Mouse (Mus musculus): Measurements from ENCODE around the gene Nos1ap. TPM values are rescaled to one million over a fixed set of nuclear protein-coding genes. Genes with fewer than 3 reads are reported as not detected.

The Nos1ap gene
- polyA plus RNA-seq, 1 experiment: 50.1 TPM

DNA sequence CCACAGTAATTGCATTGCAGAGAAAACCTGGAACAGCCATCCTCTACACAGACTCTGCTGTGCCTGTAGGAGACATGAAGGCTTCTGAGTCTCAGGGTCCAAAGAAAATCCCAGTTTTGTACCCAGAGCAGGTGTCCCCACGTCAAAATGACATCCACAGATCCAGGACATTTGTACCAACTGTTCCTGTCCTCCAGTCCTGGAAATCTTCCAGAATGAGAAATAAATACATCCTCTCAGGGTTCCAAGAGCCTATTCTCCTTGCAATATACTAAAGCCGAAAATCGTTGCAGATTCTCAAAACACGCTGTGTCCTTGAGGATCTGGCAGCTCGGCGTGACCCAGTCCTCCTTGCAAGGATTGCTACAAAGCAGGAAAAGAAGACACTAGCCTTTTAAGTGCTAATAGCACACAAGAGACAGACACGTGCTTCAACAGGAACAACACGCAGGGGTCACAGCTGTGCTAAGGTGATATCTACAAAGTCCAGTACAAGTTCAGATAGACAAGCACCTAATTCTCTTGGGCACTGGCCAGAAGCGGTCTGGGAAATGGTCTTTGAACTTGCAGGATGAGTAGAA is 51.1 kb downstream of the Nos1ap start:
- H3K4me1 ChIP-seq (ENCODE audit: control insufficient read depth, insufficient read depth, low read length): peaks cover 19% of the 10 kb centered on the region
- WGBS: 23% methylated on average over 9 of the region's 9 CpGs
- peak; percentile 49 to 78 for DNase-seq
- TF ChIP-seq CTCF (IDR thresholded peaks at IDR 0.05; ENCODE audit: borderline replicate concordance, insufficient read depth, low read depth, low read length) (no peak), POLR2A (IDR thresholded peaks at IDR 0.05; ENCODE audit: borderline replicate concordance, insufficient read depth, low read length) (no peak)
- peak overlapping the region; percentile 24; the same call in 1 of the 2 replicates for H3K27ac ChIP-seq (ENCODE audit: insufficient read depth, low read length)
- no peak overlapping the region for H3K4me3 ChIP-seq (replicated peaks; ENCODE audit: insufficient read depth, low read depth, low read length)
- H3K27me3 ChIP-seq (ENCODE audit: control insufficient read depth, insufficient read depth, low read length): no peaks in the 10 kb centered on the region

DNA sequence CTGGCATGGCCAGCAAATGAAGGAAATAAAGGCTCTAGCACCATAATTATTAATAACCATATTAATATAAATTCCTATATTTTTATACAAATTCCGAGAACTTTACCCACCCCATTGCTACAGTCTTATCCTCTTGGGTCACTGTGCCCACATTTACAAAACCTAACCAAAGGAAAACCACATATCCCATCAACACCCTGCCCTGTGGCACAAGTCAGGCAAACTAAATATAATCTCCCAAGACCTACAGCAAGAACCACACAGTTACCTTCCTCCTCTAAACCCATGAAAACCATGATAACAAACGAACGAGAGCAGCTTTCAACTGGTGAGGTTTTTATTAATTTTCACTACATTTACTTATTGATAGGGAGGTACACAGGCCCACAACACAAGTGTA is 53.3 kb downstream of the Nos1ap start:
- TF ChIP-seq CTCF (IDR thresholded peaks at IDR 0.05; ENCODE audit: borderline replicate concordance, insufficient read depth, low read depth, low read length): no peak
- no peak for TF ChIP-seq POLR2A (IDR thresholded peaks at IDR 0.05; ENCODE audit: borderline replicate concordance, insufficient read depth, low read length)
- WGBS: 97% methylated on average over 3 of the region's 3 CpGs
- DNase-seq: no peak

DNA sequence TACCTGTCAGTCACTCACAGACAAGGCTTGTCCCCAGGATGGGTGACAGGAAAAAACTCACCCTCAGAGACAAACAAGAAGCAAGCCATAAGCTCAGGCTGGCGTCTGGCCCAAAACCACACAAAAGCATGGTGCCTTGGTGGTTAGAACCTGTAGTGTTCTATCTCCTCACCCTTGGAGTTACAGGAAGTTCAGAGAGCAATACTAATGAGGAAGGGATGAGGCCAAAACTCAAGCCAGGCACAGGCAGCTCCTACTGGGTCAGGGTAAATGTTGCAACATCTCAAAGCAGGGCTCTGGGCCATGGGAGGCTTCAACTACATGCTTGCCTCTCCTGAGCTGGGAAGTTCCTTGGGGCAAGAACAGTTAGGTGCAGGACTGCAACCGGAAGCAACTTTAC is 54.4 kb downstream of the Nos1ap start:
- no peak for TF ChIP-seq CTCF (IDR thresholded peaks at IDR 0.05; ENCODE audit: borderline replicate concordance, insufficient read depth, low read depth, low read length)
- no peak for TF ChIP-seq POLR2A (IDR thresholded peaks at IDR 0.05; ENCODE audit: borderline replicate concordance, insufficient read depth, low read length)
- H3K27me3 ChIP-seq (ENCODE audit: control insufficient read depth, insufficient read depth, low read length): no peaks in the 10 kb centered on the region
- H3K4me3 ChIP-seq (replicated peaks; ENCODE audit: insufficient read depth, low read depth, low read length): no peak overlapping the region
- peaks cover 25% of the 10 kb centered on the region for H3K4me1 ChIP-seq (ENCODE audit: control insufficient read depth, insufficient read depth, low read length)
- no peak overlapping the region; the same call in 1 of the 2 replicates for H3K27ac ChIP-seq (ENCODE audit: insufficient read depth, low read length)
- no peak for DNase-seq
- 87% methylated on average over 2 of the region's 2 CpGs for WGBS

More for the DNA sequence above, 53.3 kb downstream of the Nos1ap start:
- no peak overlapping the region for H3K27ac ChIP-seq (ENCODE audit: insufficient read depth, low read length)
- peaks cover 23% of the 10 kb centered on the region for H3K4me1 ChIP-seq (ENCODE audit: control insufficient read depth, insufficient read depth, low read length)
- H3K27me3 ChIP-seq (ENCODE audit: control insufficient read depth, insufficient read depth, low read length): no peaks in the 10 kb centered on the region
- no peak overlapping the region for H3K4me3 ChIP-seq (replicated peaks; ENCODE audit: insufficient read depth, low read depth, low read length)

DNA sequence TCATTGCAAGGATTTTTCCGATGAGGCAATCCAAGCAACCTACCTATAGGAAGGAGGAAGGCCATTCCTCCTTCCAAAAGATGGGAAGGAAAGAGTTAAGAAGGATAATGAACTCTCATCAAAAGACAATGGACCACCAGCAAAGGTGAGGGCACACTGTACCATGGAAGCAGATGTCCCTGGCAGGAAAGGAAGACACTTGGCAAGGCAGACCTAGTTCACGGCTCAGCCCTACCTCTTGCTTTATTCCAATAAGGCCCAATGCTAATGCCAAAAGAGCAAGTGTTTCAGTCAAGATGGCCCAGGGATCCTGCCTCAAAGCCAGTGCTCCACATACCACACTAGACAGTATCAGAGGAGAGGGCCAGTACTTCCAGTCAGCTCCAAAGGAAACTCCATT is 58.4 kb downstream of the Nos1ap start:
- Histone ChIP-seq H3K27ac (ENCODE audit: insufficient read depth, low read length) (no peak overlapping the region), H3K4me1 (ENCODE audit: control insufficient read depth, insufficient read depth, low read length) (peaks cover 6% of the 10 kb centered on the region; the same call in 1 of the 2 replicates), H3K4me3 (replicated peaks; ENCODE audit: insufficient read depth, low read depth, low read length) (no peak overlapping the region), H3K27me3 (ENCODE audit: control insufficient read depth, insufficient read depth, low read length) (no peaks in the 10 kb centered on the region)
- WGBS: 50% methylated on average over 2 of the region's 2 CpGs
- no peak for TF ChIP-seq CTCF (IDR thresholded peaks at IDR 0.05; ENCODE audit: borderline replicate concordance, insufficient read depth, low read depth, low read length)
- TF ChIP-seq POLR2A (IDR thresholded peaks at IDR 0.05; ENCODE audit: borderline replicate concordance, insufficient read depth, low read length): no peak
- DNase-seq: peak in 1 of 2 experiments; percentile 36

DNA sequence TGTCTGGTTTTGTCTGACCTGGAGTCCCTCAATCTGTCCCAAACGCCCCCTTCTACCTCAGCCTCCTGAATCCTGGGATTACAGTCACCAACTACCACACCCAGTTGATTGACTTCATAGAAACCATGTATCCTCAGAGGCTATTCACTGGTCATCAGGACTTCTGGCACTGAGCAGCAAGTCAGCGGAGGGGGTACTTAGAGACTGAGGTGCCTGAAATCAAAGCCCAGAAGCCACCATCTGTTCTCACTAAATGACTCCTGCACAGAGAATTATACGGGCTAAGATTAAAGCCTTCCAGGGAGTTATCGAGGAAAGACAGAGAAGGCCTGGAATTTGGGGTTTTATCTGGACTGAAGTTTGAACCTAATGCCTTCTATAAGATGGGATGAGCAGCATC is 59.2 kb downstream of the Nos1ap start:
- no peak overlapping the region for H3K27ac ChIP-seq (ENCODE audit: insufficient read depth, low read length)
- peaks cover 6% of the 10 kb centered on the region; the same call in 1 of the 2 replicates for H3K4me1 ChIP-seq (ENCODE audit: control insufficient read depth, insufficient read depth, low read length)
- 28% methylated on average over 4 of the region's 4 CpGs for whole genome bisulfite sequencing
- H3K4me3 ChIP-seq (replicated peaks; ENCODE audit: insufficient read depth, low read depth, low read length): no peak overlapping the region
- TF ChIP-seq POLR2A (IDR thresholded peaks at IDR 0.05; ENCODE audit: borderline replicate concordance, insufficient read depth, low read length) (no peak), CTCF (IDR thresholded peaks at IDR 0.05; ENCODE audit: borderline replicate concordance, insufficient read depth, low read depth, low read length) (no peak)
- DNase-seq: peak in 1 of 2 experiments; percentile 56
- no peaks in the 10 kb centered on the region for H3K27me3 ChIP-seq (ENCODE audit: control insufficient read depth, insufficient read depth, low read length)

DNA sequence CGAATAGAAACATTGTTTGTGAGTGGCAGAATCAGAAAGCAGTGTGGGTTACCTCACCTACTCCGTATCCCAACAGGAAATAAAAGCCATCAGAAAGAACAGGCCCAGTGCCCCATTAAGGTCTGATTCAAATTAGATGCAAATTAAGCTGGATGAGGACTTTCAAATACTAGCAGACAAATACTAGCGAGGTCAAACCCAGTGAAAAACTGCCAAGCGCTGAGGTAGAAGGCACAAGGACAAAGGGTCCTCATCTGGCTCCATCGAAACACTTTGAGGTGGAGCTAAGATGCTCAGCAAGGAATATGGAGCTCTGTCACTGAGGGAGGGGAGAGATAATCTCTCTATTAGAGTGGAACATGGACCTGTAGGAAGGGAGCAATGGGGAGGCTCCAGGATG is 66.8 kb downstream of the Nos1ap start:
- no peaks in the 10 kb centered on the region for H3K27me3 ChIP-seq (ENCODE audit: control insufficient read depth, insufficient read depth, low read length)
- H3K4me3 ChIP-seq (replicated peaks; ENCODE audit: insufficient read depth, low read depth, low read length): no peak overlapping the region
- no peak overlapping the region for H3K27ac ChIP-seq (ENCODE audit: insufficient read depth, low read length)
- peaks cover 6% of the 10 kb centered on the region for H3K4me1 ChIP-seq (ENCODE audit: control insufficient read depth, insufficient read depth, low read length)
- TF ChIP-seq POLR2A (IDR thresholded peaks at IDR 0.05; ENCODE audit: borderline replicate concordance, insufficient read depth, low read length) (no peak), CTCF (IDR thresholded peaks at IDR 0.05; ENCODE audit: borderline replicate concordance, insufficient read depth, low read depth, low read length) (no peak)
- no peak for DNase-seq
- WGBS: 89% methylated on average over 5 of the region's 5 CpGs

DNA sequence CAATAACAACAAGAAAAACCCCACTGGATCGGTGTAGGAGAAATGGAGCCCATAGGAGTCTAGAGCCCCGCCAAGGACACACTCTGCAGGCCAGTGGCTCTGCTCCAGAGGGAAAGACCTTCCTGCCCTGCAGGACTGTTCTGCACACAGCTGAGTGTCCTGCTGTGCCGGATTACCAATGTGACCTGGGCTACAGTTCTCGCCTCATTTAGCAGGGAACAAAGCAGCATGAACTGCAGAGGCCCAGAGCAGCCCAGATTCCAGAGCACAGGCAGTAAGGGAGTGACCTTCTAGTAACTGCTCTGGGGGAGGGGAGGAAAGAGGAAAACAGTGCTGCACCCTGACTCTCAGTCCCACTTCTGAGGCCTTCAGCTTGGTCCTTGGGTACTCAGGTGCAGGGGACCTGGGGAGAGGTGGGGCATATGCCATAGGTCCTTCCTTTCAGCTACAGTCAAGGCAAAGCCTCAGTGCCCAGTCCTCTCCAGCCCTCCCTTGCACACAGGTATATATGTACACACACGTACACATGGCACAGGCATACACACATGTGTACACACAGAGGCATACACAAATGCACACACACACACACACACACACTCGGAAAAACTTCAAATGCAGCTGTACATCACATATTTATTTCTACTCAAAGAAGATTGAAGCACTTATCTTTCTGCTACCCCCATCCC is 68.0 kb downstream of the Nos1ap start:
- no peaks in the 10 kb centered on the region for H3K27me3 ChIP-seq (ENCODE audit: control insufficient read depth, insufficient read depth, low read length)
- H3K4me1 ChIP-seq (ENCODE audit: control insufficient read depth, insufficient read depth, low read length): peaks cover 6% of the 10 kb centered on the region
- no peak overlapping the region for H3K4me3 ChIP-seq (replicated peaks; ENCODE audit: insufficient read depth, low read depth, low read length)
- no peak for TF ChIP-seq POLR2A (IDR thresholded peaks at IDR 0.05; ENCODE audit: borderline replicate concordance, insufficient read depth, low read length)
- no peak for TF ChIP-seq CTCF (IDR thresholded peaks at IDR 0.05; ENCODE audit: borderline replicate concordance, insufficient read depth, low read depth, low read length)
- WGBS: 35% methylated on average over 6 of the region's 6 CpGs
- DNase-seq: peak; percentile 44 to 69
- H3K27ac ChIP-seq (ENCODE audit: insufficient read depth, low read length): no peak overlapping the region

DNA sequence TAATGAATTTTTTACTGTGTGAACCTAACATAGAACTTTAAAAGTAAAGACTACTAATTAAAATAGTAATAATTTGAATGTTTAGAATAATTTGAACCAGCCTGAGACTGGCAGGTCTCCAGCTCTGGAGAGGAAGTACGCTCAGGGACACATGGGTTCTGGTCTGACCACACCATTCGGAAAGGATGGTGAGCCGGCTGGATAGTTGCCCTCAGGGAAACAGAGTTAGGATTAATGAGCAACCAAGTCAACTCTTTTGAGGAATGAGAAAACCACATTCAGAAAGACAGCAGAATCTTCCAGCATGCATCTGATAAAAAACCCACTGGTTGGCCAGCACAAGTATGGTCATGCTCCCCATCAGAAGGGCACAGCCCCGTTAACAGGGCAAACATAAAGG is 69.5 kb downstream of the Nos1ap start:
- 94% methylated on average over 4 of the region's 4 CpGs for WGBS
- Histone ChIP-seq H3K4me1 (ENCODE audit: control insufficient read depth, insufficient read depth, low read length) (peaks cover 6% of the 10 kb centered on the region), H3K4me3 (replicated peaks; ENCODE audit: insufficient read depth, low read depth, low read length) (no peak overlapping the region), H3K27ac (ENCODE audit: insufficient read depth, low read length) (no peak overlapping the region), H3K27me3 (ENCODE audit: control insufficient read depth, insufficient read depth, low read length) (no peaks in the 10 kb centered on the region)
- TF ChIP-seq POLR2A (IDR thresholded peaks at IDR 0.05; ENCODE audit: borderline replicate concordance, insufficient read depth, low read length) (no peak), CTCF (IDR thresholded peaks at IDR 0.05; ENCODE audit: borderline replicate concordance, insufficient read depth, low read depth, low read length) (no peak)
- no peak for DNase-seq

Data from cerebellum, adult 2 months (tissue).